In genomic region chr14:58089486-58089885, GRCm38 (mm10) we compare ENCODE assay signal across 21 mouse cellular contexts. TPM values are rescaled to one million over a fixed set of nuclear protein-coding genes. Genes with fewer than 3 reads are reported as not detected.
DNase-seq lines count a peak whose midpoint lies in the region; ATAC-seq and TF ChIP-seq lines count a peak whose summit lies in the region.
"Had no signal": no experiment of that assay in that cellular context is flagged by ENCODE, and none has a peak within 500 bp of the region (broad histone marks: within the 10 kb centered on the region; RNA-seq: fewer than 3 reads in every experiment).

No protein-coding gene starts in this region.

- H3K36me3 ChIP-seq in intestine, embryonic 14.5 days (ENCODE audit: control insufficient read depth, insufficient read depth, low read length): no peaks in the 10 kb centered on the region
- H3K36me3 ChIP-seq in intestine, embryonic 15.5 days: no peaks in the 10 kb centered on the region
- H3K36me3 ChIP-seq in stomach, postnatal 0 days (ENCODE audit: control insufficient read depth, insufficient read depth, low read length): no peaks in the 10 kb centered on the region
- H3K36me3 ChIP-seq in kidney, embryonic 15.5 days: no peaks in the 10 kb centered on the region
- H3K36me3 ChIP-seq: embryonic facial prominence, embryonic 13.5 days; heart, embryonic 12.5 days; liver, embryonic 13.5 days; midbrain, embryonic 15.5 days; neural tube, embryonic 12.5 days had no signal

- no peaks in the 10 kb centered on the region for H3K9me3 ChIP-seq in intestine, embryonic 14.5 days (ENCODE audit: control insufficient read depth, low read length)
- no peaks in the 10 kb centered on the region for H3K9me3 ChIP-seq in intestine, embryonic 15.5 days
- no peaks in the 10 kb centered on the region for H3K9me3 ChIP-seq in stomach, postnatal 0 days (ENCODE audit: control insufficient read depth, low read length)
- no peaks in the 10 kb centered on the region for H3K9me3 ChIP-seq in kidney, embryonic 15.5 days (replicated peaks)
- H3K9me3 ChIP-seq: embryonic facial prominence, embryonic 13.5 days; heart, embryonic 12.5 days; liver, embryonic 13.5 days; midbrain, embryonic 15.5 days; neural tube, embryonic 12.5 days had no signal

- 87% methylated on average over 5 of the region's 5 CpGs for WGBS in intestine, embryonic 14.5 days
- WGBS in intestine, embryonic 15.5 days: 83% methylated on average over 5 of the region's 5 CpGs
- WGBS in cerebellum, adult 2 months: 24% methylated on average over 5 of the region's 5 CpGs
- 85% methylated on average over 5 of the region's 5 CpGs for WGBS in stomach, postnatal 0 days
- 93% methylated on average over 5 of the region's 5 CpGs for WGBS in kidney, embryonic 15.5 days

- H3K27me3 ChIP-seq in intestine, embryonic 14.5 days (replicated peaks; ENCODE audit: control insufficient read depth, insufficient read depth, low read length): no peaks in the 10 kb centered on the region
- H3K27me3 ChIP-seq in intestine, embryonic 15.5 days (replicated peaks): no peaks in the 10 kb centered on the region; the same call in 1 of the 2 replicates
- no peaks in the 10 kb centered on the region for H3K27me3 ChIP-seq in cerebellum, adult 2 months (ENCODE audit: control insufficient read depth, insufficient read depth, low read length)
- no peaks in the 10 kb centered on the region for H3K27me3 ChIP-seq in stomach, postnatal 0 days (ENCODE audit: control insufficient read depth, insufficient read depth, low read length)
- H3K27me3 ChIP-seq in kidney, embryonic 15.5 days: no peaks in the 10 kb centered on the region
- H3K27me3 ChIP-seq: embryonic facial prominence, embryonic 13.5 days; liver, embryonic 13.5 days; midbrain, embryonic 15.5 days; neural tube, embryonic 12.5 days had no signal

- peak; percentile 40 for DNase-seq in intestine, embryonic 14.5 days (ENCODE audit: low spot score)
- peak; percentile 69 to 80 for DNase-seq in cerebellum, adult 2 months
- peak; percentile 50 to 60 for DNase-seq in cerebellum, postnatal 36 days
- peak; percentile 7 for DNase-seq in stomach, postnatal 0 days (ENCODE audit: low spot score)
- no peak for DNase-seq in spleen, postnatal 14 days (ENCODE audit: low spot score in 2 of 2)
- DNase-seq: adrenal gland, adult 8-10 months; gastrocnemius, postnatal 14 days; heart, adult 18-20 months; heart, postnatal 10 days; kidney, adult 18-20 months; kidney, postnatal 10 days; liver, embryonic 13.5 days; lung, adult 2 months had no signal

- TF ChIP-seq EP300 in stomach, postnatal 0 days (optimal IDR thresholded peaks at IDR 0.05): no peak

- no peak overlapping the region for H3K9ac ChIP-seq in intestine, embryonic 14.5 days (ENCODE audit: low read length)
- no peak overlapping the region for H3K9ac ChIP-seq in intestine, embryonic 15.5 days
- no peak overlapping the region for H3K9ac ChIP-seq in stomach, postnatal 0 days (ENCODE audit: low read length)
- H3K9ac ChIP-seq in kidney, embryonic 15.5 days: no peak overlapping the region
- H3K9ac ChIP-seq: embryonic facial prominence, embryonic 13.5 days; heart, embryonic 12.5 days; liver, embryonic 13.5 days; midbrain, embryonic 15.5 days; neural tube, embryonic 12.5 days had no signal

- no peak overlapping the region for H3K4me2 ChIP-seq in intestine, embryonic 14.5 days (ENCODE audit: low read length)
- H3K4me2 ChIP-seq in intestine, embryonic 15.5 days (replicated peaks): no peak overlapping the region
- no peak overlapping the region for H3K4me2 ChIP-seq in stomach, postnatal 0 days (replicated peaks; ENCODE audit: low read depth)
- no peak overlapping the region for H3K4me2 ChIP-seq in kidney, embryonic 15.5 days
- H3K4me2 ChIP-seq: embryonic facial prominence, embryonic 13.5 days; heart, embryonic 12.5 days; liver, embryonic 13.5 days; midbrain, embryonic 15.5 days; neural tube, embryonic 12.5 days had no signal

- no peak overlapping the region for H3K27ac ChIP-seq in intestine, embryonic 14.5 days (ENCODE audit: low read depth)
- H3K27ac ChIP-seq in intestine, embryonic 15.5 days: no peak overlapping the region
- peak overlapping the region; percentile 45 for H3K27ac ChIP-seq in cerebellum, adult 2 months (ENCODE audit: insufficient read depth, low read length)
- H3K27ac ChIP-seq in stomach, postnatal 0 days (replicated peaks): no peak overlapping the region
- no peak overlapping the region for H3K27ac ChIP-seq in kidney, embryonic 15.5 days
- H3K27ac ChIP-seq: embryonic facial prominence, embryonic 13.5 days; liver, embryonic 13.5 days; midbrain, embryonic 15.5 days; neural tube, embryonic 12.5 days had no signal

- H3K4me1 ChIP-seq in intestine, embryonic 14.5 days (replicated peaks; ENCODE audit: control insufficient read depth, insufficient read depth, low read length): no peaks in the 10 kb centered on the region
- peaks cover 6% of the 10 kb centered on the region for H3K4me1 ChIP-seq in intestine, embryonic 15.5 days (replicated peaks)
- peaks cover 40% of the 10 kb centered on the region for H3K4me1 ChIP-seq in cerebellum, adult 2 months (ENCODE audit: control insufficient read depth, insufficient read depth, low read length)
- no peaks in the 10 kb centered on the region for H3K4me1 ChIP-seq in stomach, postnatal 0 days (replicated peaks; ENCODE audit: control insufficient read depth, insufficient read depth)
- H3K4me1 ChIP-seq in kidney, embryonic 15.5 days: peaks cover 7% of the 10 kb centered on the region; the same call in 1 of the 2 replicates
- H3K4me1 ChIP-seq: liver, embryonic 13.5 days had no signal

- TF ChIP-seq CTCF in cerebellum, adult 2 months (IDR thresholded peaks at IDR 0.05; ENCODE audit: borderline replicate concordance, insufficient read depth, low read depth, low read length): no peak
- no peak for TF ChIP-seq CTCF in stomach, postnatal 0 days (IDR thresholded peaks at IDR 0.05; ENCODE audit: low read depth)

- no peak for ATAC-seq in intestine, embryonic 14.5 days (replicated peaks; ENCODE audit: low FRiP score, low TSS enrichment, low read depth)
- no peak for ATAC-seq in intestine, embryonic 15.5 days
- no peak for ATAC-seq in stomach, postnatal 0 days (ENCODE audit: low FRiP score, low TSS enrichment)
- ATAC-seq in kidney, embryonic 15.5 days (replicated peaks; ENCODE audit: low FRiP score): no peak
- ATAC-seq: activated CD4-positive, CD25-positive, alpha-beta regulatory T cell, adult 4 months; forebrain, embryonic 14.5 days; midbrain, embryonic 15.5 days had no signal

- H3K4me3 ChIP-seq in intestine, embryonic 14.5 days (ENCODE audit: low read depth, low read length): no peak overlapping the region
- no peak overlapping the region for H3K4me3 ChIP-seq in intestine, embryonic 15.5 days (replicated peaks)
- no peak overlapping the region for H3K4me3 ChIP-seq in cerebellum, adult 2 months (replicated peaks; ENCODE audit: insufficient read depth, low read depth, low read length)
- no peak overlapping the region for H3K4me3 ChIP-seq in stomach, postnatal 0 days (ENCODE audit: low read depth, low read length)
- H3K4me3 ChIP-seq in kidney, embryonic 15.5 days (replicated peaks): no peak overlapping the region
- H3K4me3 ChIP-seq: embryonic facial prominence, embryonic 13.5 days; heart, embryonic 12.5 days; liver, embryonic 13.5 days; midbrain, embryonic 15.5 days; neural tube, embryonic 12.5 days had no signal

- TF ChIP-seq POLR2A in cerebellum, adult 2 months (IDR thresholded peaks at IDR 0.05; ENCODE audit: borderline replicate concordance, insufficient read depth, low read length): peak; percentile 24; the same call in 1 of the 2 replicates

RNA-seq across cellular contexts. Expression of gene Fgf9, which starts 19.1 kb away (rescaled TPM):
- polyA plus RNA-seq in intestine, embryonic 14.5 days (2014; fragmentation: Nextera tagmentation; extraction: Ambion mirVana): 21.1 and 22.1 TPM in 2 replicates
- 17.1 and 19.3 TPM in 2 replicates for polyA plus RNA-seq in intestine, embryonic 15.5 days (2015; fragmentation: Nextera tagmentation; extraction: Ambion mirVana)
- polyA plus RNA-seq in cerebellum, adult 2 months (2012; rRNA removed): 41.3 and 42.1 TPM in 2 replicates
- 5.9 and 6.3 TPM in 2 replicates for polyA plus RNA-seq in stomach, postnatal 0 days (2015; fragmentation: Nextera tagmentation; extraction: Ambion mirVana)
- 6.7 and 7.9 TPM in 2 replicates for polyA plus RNA-seq in kidney, embryonic 15.5 days (2015; fragmentation: Nextera tagmentation; extraction: Ambion mirVana)

Comparison
In these comparisons a context has a peak if more than half of its experiments do, and no peak if none do; other contexts are left out.
1. DNase-seq: peak in intestine, embryonic 14.5 days (single experiment), cerebellum, adult 2 months (2 of 2), cerebellum, postnatal 36 days (2 of 2) and stomach, postnatal 0 days (single experiment); none in spleen, postnatal 14 days (0 of 2).